Mouse (Mus musculus) right cerebral cortex, postnatal 25 days (tissue): ENCODE measurements around the gene Gm11937.

ENCODE experiments used
- DNase-seq: peaks from one replicate; pipeline ENCODE4 v3.0.0; 2022

Gm11937 gene

DNA sequence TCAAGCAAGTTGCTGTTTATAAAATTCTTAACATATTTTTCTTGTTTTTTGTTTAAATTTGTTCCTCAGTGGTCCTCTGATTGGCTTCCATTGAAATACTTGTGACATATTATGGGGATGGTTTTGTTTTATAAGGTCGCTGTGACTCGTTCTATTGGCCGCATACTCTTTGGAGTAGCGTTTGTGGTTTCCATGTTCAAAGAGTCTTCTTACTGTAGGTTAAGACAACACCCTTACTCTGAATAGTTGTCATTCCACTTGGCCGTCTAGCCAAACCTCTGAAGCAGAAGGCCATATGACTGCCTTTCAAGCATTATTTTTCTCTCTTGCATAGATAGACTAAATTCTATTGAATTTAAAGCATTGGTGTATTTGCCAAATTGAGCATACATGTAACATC, 28.9 kb downstream of the Gm11937 start:
- no peak for DNase-seq

DNA sequence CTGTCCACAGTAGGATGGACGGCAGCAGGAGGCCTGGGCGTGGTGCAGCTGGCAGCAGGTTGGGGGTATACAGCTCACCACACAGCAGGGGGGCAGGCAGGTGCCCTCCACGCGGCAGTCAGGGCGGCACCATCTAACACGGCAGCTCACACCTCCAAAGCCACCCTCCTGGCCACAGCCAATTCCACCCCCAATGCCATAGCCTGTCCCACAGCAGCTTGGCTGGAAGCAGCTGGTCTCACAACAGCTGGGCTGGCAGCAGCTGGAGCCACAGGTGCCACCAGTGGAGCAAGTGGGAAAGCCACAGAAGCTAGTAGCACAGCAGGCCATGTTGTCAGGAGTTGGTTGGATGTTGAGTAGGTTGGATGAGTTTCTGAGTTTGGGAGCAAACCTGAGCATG, 29.4 kb downstream of the Gm11937 start, which contains the start of gene Krtap1-5:
Krtap1-5 (minus strand) TSS at position 381 of the 400 bp plus-strand sequence.
- no peak for DNase-seq

DNA sequence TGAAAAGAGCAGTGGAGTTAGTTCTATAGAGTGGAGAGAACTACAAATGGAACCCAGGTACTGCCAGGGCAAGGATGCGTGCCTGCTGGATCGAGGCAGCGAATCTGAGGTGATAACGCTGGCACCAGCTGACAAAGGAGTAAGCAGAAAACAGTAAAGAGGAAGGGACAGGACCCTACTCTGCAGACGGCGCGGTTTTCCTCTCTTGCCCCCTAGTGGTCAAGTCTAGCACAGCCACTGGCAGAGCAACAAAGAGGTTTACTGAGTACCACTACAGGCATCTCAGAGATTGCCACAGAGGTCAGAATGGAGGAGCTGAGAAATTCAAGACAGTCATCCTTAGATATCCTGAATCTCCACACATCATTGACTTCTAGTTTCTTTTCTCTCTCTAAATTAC, 35.9 kb downstream of the Gm11937 start:
- peak; percentile 34 for DNase-seq

- no peak for DNase-seq
These were observed 36.8 kb downstream of the Gm11937 start for GRCm38 (mm10) chr11:99573164-99573563.

- no peak for DNase-seq
These were observed 43.5 kb downstream of the Gm11937 start, which contains the start of gene Krtap3-1 for GRCm38 (mm10) chr11:99566530-99566929. Gene Krtap3-1 (minus strand): TSS chr11:99566630.

DNA sequence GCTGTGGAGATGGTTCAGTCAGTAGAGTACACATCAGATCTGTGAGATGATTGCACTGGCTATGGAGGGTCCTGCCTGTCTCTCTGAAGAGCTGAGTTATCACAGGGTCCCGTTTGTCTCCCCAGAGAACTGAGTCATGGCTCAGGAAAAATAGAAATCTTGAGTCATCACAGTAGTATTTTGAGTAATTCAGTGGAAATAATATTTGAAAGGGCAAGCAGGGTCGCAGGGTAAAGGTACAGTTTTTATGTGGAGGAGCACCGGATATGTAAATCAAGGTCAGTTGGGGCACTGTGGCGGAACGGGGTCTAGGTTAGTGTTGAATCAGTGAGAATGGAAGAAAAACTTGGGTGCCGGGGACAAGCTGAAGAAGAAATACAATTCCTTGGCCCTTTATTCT, 47.4 kb downstream of the Gm11937 start:
- no peak for DNase-seq
